Mouse (Mus musculus) G1E (cell line): ENCODE measurements at regions not wholly inside any gene's neighbourhood (a gene's known extent, or its start where the extent isn't known, plus 50 kb on each side); places are given as distances from the start of the nearest gene placed in this dataset.

Source experiments
- CTCF ChIP-seq: IDR thresholded peaks from 2 replicates; pipeline ENCODE4 v1.5.1; 2012; ENCODE audit warnings: low read depth, low read length, inconsistent platforms, mixed read lengths
- GATA1 ChIP-seq: IDR thresholded peaks from 2 replicates; pipeline ENCODE4 v1.6.1; 2012; ENCODE audit warnings: borderline replicate concordance, low read length, inconsistent platforms, mixed read lengths
- POLR2AphosphoS5 ChIP-seq: IDR thresholded peaks from 2 replicates; pipeline ENCODE4 v1.6.1; 2012; ENCODE audit warnings: low read depth, low read length, inconsistent platforms; ENCODE audit not compliant: insufficient replicate concordance
- TAL1 ChIP-seq: conservative IDR thresholded peaks from 2 replicates; pipeline ENCODE4 v1.6.1; 2012; ENCODE audit warnings: low read depth, low read length, inconsistent platforms, mixed read lengths

DNA sequence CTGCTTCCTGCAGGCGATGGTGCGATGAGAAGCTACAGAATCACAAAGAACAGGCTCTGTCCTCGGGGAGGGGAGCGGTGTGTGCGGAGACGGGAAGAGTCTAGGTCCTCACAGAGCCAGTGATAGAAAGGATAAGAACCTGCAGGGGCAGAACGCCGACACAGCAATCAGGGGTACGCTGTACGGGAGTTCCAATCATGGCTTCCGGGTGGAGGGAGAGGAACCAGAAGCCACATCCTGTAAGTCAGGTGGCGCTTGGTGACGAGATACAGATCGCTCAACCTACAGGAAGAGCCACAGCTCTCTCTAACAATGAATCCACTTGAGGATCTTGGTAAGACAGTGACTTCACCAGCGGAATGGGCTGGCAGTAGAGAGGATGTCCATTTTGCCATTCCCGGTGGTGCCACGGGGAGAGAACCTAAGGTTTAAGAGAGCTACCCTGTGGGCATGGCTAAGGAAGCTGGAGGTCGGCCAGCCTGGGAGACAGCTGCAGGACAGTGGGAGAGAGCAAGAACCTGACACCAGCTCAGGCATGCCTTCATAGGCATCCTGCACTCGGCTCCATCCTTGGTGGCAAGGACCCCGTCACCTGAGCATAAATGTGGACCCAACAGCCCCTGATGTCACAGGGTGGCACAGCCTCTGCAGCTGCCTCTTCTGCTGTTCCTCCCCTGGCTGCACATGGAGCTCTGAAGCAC, 137.9 kb upstream of the Azi2 start:
- TF ChIP-seq CTCF = no peak
- TF ChIP-seq TAL1 = no peak
- TF ChIP-seq POLR2AphosphoS5 = no peak
- TF ChIP-seq GATA1 = no peak
